Mouse (Mus musculus): ENCODE measurements at regions not wholly inside any gene's neighbourhood (a gene's known extent, or its start where the extent isn't known, plus 50 kb on each side); places are given as distances from the start of the nearest gene placed in this dataset.
A peak's percentile ranks its signal among the peaks of the same experiment; 100 is the strongest.
"Not testable (repeated sequence)": the region's sequence is repeated elsewhere in the genome, so short reads cannot be mapped to it uniquely, and the experiment has no call there.

- DNase-seq, result no peak
These were observed 105.7 kb downstream of the Mrpl39 start for GRCm38 (mm10) chr16:84629868-84630267.

GRCm38 (mm10) chr16:84644446-84644845 lies 91.1 kb downstream of the Mrpl39 start:
- not testable (repeated sequence) for DNase-seq

GRCm38 (mm10) chr16:84646172-84646684 lies 89.3 kb downstream of the Mrpl39 start:
- DNase-seq, result no peak

GRCm38 (mm10) chr16:84650646-84651045 lies 84.9 kb downstream of the Mrpl39 start:
- DNase-seq, result no peak

- DNase-seq, result no peak
These were observed 81.7 kb downstream of the Mrpl39 start for GRCm38 (mm10) chr16:84653873-84654272.

- DNase-seq, result peak; percentile 95
These were observed 73.7 kb downstream of the Mrpl39 start for GRCm38 (mm10) chr16:84661879-84662278.

GRCm38 (mm10) chr16:84663581-84663980 lies 72.0 kb downstream of the Mrpl39 start:
- no peak for DNase-seq
